Mouse (Mus musculus) forebrain, embryonic 15.5 days (tissue): ENCODE data around the gene Dcbld2. TPM values are rescaled to one million over a fixed set of nuclear protein-coding genes. Genes with fewer than 3 reads are reported as not detected.

Experiments
- ATAC-seq: fragments of 200-750 bp; cut with Nextera tagmentation; replicated peaks from 2 replicates; pipeline ENCODE4 v1.8.0; 2017; ENCODE audit warnings: mild to moderate bottlenecking, moderate TSS enrichment, moderate library complexity
- H3K27ac ChIP-seq: fragments of 300-500 bp; sonication (generic); replicated peaks from 2 replicates; pipeline ENCODE4 v1.5.1; 2015; ENCODE audit warnings: mild to moderate bottlenecking, inconsistent platforms
- H3K27me3 ChIP-seq: fragments of 300-500 bp; sonication (generic); 2 replicates; pipeline ENCODE4 v1.6.1; 2015; ENCODE audit warnings: inconsistent platforms
- H3K36me3 ChIP-seq: fragments of 300-500 bp; sonication (generic); 2 replicates; pipeline ENCODE4 v1.6.1; 2015; ENCODE audit warnings: mild to moderate bottlenecking, inconsistent platforms
- H3K4me1 ChIP-seq: fragments of 300-500 bp; sonication (generic); 2 replicates; pipeline ENCODE4 v1.6.1; 2015; ENCODE audit warnings: inconsistent platforms
- H3K4me2 ChIP-seq: fragments of 300-500 bp; sonication (generic); replicated peaks from 2 replicates; pipeline ENCODE4 v1.6.1; 2015; ENCODE audit warnings: mild to moderate bottlenecking, inconsistent platforms
- H3K4me3 ChIP-seq: fragments of 300-500 bp; sonication (generic); 2 replicates; pipeline ENCODE4 v1.5.1; 2015; ENCODE audit warnings: mild to moderate bottlenecking, inconsistent platforms
- H3K9ac ChIP-seq: fragments of 300-500 bp; sonication (generic); replicated peaks from 2 replicates; pipeline ENCODE4 v1.6.1; 2015; ENCODE audit warnings: mild to moderate bottlenecking, inconsistent platforms
- H3K9me3 ChIP-seq: fragments of 300-500 bp; sonication (generic); 2 replicates; pipeline ENCODE4 v1.6.1; 2016; ENCODE audit warnings: inconsistent platforms
- WGBS: fragments of 180-500 bp; shearing (Covaris S2); methylation state at CpG from one replicate; pipeline ENCODE4 v1.1.7; 2015; ENCODE audit warnings: mixed read lengths; 5-methylcytosine and 5-hydroxymethylcytosine counted together
- polyA plus RNA-seq: library from polyadenylated mRNA; unstranded; fragments of >200 nt; fragmentation: Nextera tagmentation; extraction: Ambion mirVana; gene quantifications from 2 replicates; pipeline ENCODE4 v1.2.1, GENCODE M21; 2015

The Dcbld2 gene
- polyA plus RNA-seq, 1 experiment from 2014 or later = 5.0 TPM

GRCm38 (mm10) chr16:58474875-58475274 lies 66.6 kb downstream of the Dcbld2 start:
- Histone ChIP-seq H3K27me3 (no peaks in the 10 kb centered on the region), H3K9me3 (0 out of 2 replicates have a peak, but pooled peaks cover 6% of the 10 kb centered on the region), H3K36me3 (no peaks in the 10 kb centered on the region), H3K4me2 (no peak overlapping the region), H3K4me1 (no peaks in the 10 kb centered on the region), H3K4me3 (no peak overlapping the region), H3K27ac (no peak overlapping the region), H3K9ac (no peak overlapping the region)
- 37% methylated on average over 3 of the region's 3 CpGs for WGBS
- ATAC-seq = no peak

GRCm38 (mm10) chr16:58475544-58476154 lies 67.4 kb downstream of the Dcbld2 start:
- WGBS = 91% methylated on average over 3 of the region's 3 CpGs
- no peak overlapping the region for H3K9ac ChIP-seq
- H3K27me3 ChIP-seq = no peaks in the 10 kb centered on the region
- H3K4me3 ChIP-seq = no peak overlapping the region
- no peak for ATAC-seq
- no peak overlapping the region for H3K4me2 ChIP-seq
- H3K9me3 ChIP-seq = 0 out of 2 replicates have a peak, but pooled peaks cover 6% of the 10 kb centered on the region
- H3K4me1 ChIP-seq = no peaks in the 10 kb centered on the region
- H3K36me3 ChIP-seq = no peaks in the 10 kb centered on the region
- no peak overlapping the region; the same call in 1 of the 2 replicates for H3K27ac ChIP-seq

DNA sequence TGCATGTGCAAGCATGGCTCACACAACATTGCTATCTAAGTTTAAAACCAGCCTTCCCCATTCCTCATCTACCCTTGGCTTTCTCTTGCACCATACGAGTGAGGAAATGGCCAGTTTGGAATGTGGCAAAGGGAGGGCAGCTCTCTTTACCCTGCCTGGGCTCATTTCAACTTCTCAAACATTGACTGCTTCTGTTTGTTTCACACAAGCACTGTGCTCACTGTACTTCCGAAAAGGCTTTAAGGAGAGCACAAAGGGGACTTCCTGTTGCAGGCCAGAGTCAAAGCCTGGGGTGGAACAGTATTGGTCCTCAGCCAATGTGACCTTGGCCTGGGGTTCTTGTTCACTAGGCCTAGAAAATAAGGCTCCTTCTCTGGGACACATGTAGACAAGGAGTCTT lies 68.1 kb downstream of the Dcbld2 start:
- no peak overlapping the region for H3K4me3 ChIP-seq
- no peaks in the 10 kb centered on the region for H3K36me3 ChIP-seq
- H3K9me3 ChIP-seq = 0 out of 2 replicates have a peak, but pooled peaks cover 6% of the 10 kb centered on the region
- no peak overlapping the region for H3K4me2 ChIP-seq
- ATAC-seq = no peak
- no peak overlapping the region for H3K9ac ChIP-seq
- no peak overlapping the region; the same call in 1 of the 2 replicates for H3K27ac ChIP-seq
- WGBS = 65% methylated on average over 2 of the region's 2 CpGs
- H3K4me1 ChIP-seq = no peaks in the 10 kb centered on the region
- no peaks in the 10 kb centered on the region for H3K27me3 ChIP-seq

GRCm38 (mm10) chr16:58479898-58480448 lies 71.7 kb downstream of the Dcbld2 start:
- 90% methylated on average over 4 of the region's 4 CpGs for WGBS
- H3K36me3 ChIP-seq = no peaks in the 10 kb centered on the region

GRCm38 (mm10) chr16:58481219-58481905 lies 73.1 kb downstream of the Dcbld2 start:
- H3K4me3 ChIP-seq = no peak overlapping the region
- WGBS = 90% methylated on average over 9 of the region's 9 CpGs
- ATAC-seq = no peak

More at GRCm38 (mm10) chr16:58479898-58480448, 71.7 kb downstream of the Dcbld2 start:
- H3K4me2 ChIP-seq = no peak overlapping the region
- ATAC-seq = no peak
- H3K9ac ChIP-seq = no peak overlapping the region
- H3K4me3 ChIP-seq = no peak overlapping the region
- H3K4me1 ChIP-seq = no peaks in the 10 kb centered on the region
- no peaks in the 10 kb centered on the region for H3K27me3 ChIP-seq
- 0 out of 2 replicates have a peak, but pooled peaks cover 6% of the 10 kb centered on the region for H3K9me3 ChIP-seq
- no peak overlapping the region for H3K27ac ChIP-seq

DNA sequence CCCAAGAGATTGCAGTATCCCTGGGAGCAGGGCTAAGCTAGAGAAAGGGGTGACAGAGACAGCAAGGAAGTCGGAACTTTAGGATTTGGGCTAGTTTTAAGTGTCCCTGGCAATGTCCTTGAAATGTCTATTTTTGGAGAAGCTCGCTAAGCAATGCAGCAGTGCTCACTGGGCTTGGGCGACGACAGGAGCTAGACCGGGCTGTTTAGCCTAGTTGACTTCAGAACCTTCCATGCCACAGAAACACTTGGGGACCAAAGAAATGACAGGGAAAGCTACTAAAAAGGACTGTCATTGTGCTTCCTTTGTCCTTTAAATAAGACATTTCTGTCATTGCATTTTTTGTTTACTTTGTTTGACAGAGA lies 73.6 kb downstream of the Dcbld2 start:
- Histone ChIP-seq H3K9ac (no peak overlapping the region), H3K27ac (no peak overlapping the region), H3K9me3 (0 out of 2 replicates have a peak, but pooled peaks cover 6% of the 10 kb centered on the region), H3K4me1 (no peaks in the 10 kb centered on the region), H3K4me3 (no peak overlapping the region), H3K27me3 (no peaks in the 10 kb centered on the region), H3K36me3 (no peaks in the 10 kb centered on the region), H3K4me2 (no peak overlapping the region)
- no peak for ATAC-seq
- 91% methylated on average over 5 of the region's 5 CpGs for WGBS

More at GRCm38 (mm10) chr16:58481219-58481905, 73.1 kb downstream of the Dcbld2 start:
- H3K9ac ChIP-seq = no peak overlapping the region
- H3K27ac ChIP-seq = no peak overlapping the region
- 0 out of 2 replicates have a peak, but pooled peaks cover 6% of the 10 kb centered on the region for H3K9me3 ChIP-seq
- H3K4me1 ChIP-seq = no peaks in the 10 kb centered on the region
- H3K27me3 ChIP-seq = no peaks in the 10 kb centered on the region
- no peak overlapping the region for H3K4me2 ChIP-seq
- H3K36me3 ChIP-seq = no peaks in the 10 kb centered on the region

DNA sequence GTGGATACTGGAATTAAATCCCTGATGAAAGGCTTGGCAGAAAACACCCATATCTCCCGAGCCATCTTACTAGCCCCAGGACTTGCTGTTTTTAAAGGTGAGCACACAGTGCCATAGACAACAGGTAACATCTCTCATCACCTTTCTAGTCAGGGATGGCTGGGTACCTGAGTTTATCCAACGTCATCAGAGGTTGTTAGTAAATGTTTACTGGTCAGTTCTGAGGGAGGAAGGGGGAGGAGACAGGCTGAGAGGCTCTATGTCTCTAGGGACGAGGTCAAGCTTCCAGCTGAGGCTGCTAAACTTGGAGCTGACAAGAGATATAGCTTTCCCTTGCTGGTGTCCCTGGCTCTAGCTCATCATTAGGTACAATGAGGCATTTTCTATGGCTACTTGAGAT lies 74.1 kb downstream of the Dcbld2 start:
- H3K9ac ChIP-seq = no peak overlapping the region
- no peak for ATAC-seq
- no peak overlapping the region for H3K4me3 ChIP-seq
- no peaks in the 10 kb centered on the region for H3K27me3 ChIP-seq
- 0 out of 2 replicates have a peak, but pooled peaks cover 6% of the 10 kb centered on the region for H3K9me3 ChIP-seq
- H3K27ac ChIP-seq = no peak overlapping the region
- H3K4me1 ChIP-seq = no peaks in the 10 kb centered on the region
- 71% methylated on average over 3 of the region's 3 CpGs for WGBS
- no peak overlapping the region for H3K4me2 ChIP-seq
- H3K36me3 ChIP-seq = no peaks in the 10 kb centered on the region

DNA sequence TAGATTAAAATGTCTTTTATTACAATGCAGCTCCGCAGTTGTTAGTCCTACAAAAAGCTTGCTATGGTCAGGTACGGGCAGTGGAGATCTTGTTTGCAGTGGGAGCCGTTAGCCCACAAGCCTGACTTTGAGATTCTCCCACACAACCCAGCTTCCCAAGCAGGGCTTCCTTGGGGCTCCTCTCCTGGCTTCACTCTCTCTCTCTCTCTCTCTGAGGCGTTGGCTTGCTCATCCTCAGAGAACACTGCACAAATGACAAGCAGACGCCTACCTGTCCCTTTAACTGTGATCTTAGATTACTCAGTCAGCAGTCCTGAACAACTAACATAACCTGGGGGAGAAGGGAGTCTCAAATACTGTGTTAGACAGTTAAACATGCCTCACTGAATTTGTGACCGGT lies 79.6 kb downstream of the Dcbld2 start:
- Histone ChIP-seq H3K36me3 (no peaks in the 10 kb centered on the region), H3K27ac (no peak overlapping the region), H3K9ac (no peak overlapping the region), H3K4me1 (no peaks in the 10 kb centered on the region), H3K9me3 (no peaks in the 10 kb centered on the region), H3K4me2 (no peak overlapping the region), H3K4me3 (no peak overlapping the region), H3K27me3 (no peaks in the 10 kb centered on the region)
- no peak for ATAC-seq
- 88% methylated on average over 6 of the region's 6 CpGs for WGBS

- H3K27me3 ChIP-seq = no peaks in the 10 kb centered on the region
- no peaks in the 10 kb centered on the region for H3K4me1 ChIP-seq
- no peak overlapping the region for H3K4me3 ChIP-seq
- H3K27ac ChIP-seq = no peak overlapping the region
- no peaks in the 10 kb centered on the region for H3K36me3 ChIP-seq
- H3K9me3 ChIP-seq = no peaks in the 10 kb centered on the region
- no peak for ATAC-seq
- no peak overlapping the region for H3K4me2 ChIP-seq
- H3K9ac ChIP-seq = no peak overlapping the region
Measured at GRCm38 (mm10) chr16:58496791-58497190, 88.5 kb downstream of the Dcbld2 start.

DNA sequence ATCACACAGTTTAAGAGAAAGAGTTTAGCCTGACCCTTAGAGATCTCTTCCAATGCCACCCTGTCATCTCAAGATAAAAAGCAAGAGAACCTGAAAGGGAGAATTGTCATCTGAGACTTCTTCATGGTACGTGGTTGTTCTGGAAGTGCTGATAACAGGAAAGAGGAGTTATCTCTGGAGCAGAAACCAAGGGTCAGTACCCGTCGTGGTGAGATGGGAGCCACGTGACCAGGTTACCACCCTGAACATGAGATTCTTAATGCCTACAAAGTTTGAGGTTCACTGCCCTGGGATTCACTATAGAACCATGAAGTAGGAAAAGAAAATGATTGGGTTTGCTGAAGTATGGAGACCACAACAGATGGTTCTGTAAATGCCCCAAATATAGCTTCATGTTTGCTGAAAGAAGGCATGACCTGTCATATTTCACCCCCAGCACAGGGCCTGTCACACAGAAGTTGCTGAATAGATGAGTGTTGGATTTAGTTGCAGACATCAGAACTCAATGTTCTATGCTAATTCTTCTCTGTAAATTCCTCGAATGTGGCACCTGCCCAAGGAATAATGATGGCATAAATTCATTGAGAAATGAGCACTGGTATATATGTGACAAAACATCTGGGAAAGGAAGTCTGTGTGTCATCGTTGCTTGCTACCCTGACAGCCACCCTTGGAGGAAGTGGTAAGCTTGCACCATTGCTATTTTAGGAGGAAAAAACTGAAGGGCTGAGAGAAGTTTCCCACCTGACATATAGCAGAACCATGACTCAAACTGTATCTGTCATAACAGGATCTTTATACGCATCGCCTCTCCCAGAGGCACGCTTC lies 89.9 kb downstream of the Dcbld2 start:
- WGBS = 81% methylated on average over 9 of the region's 9 CpGs
- H3K27me3 ChIP-seq = no peaks in the 10 kb centered on the region
- H3K9me3 ChIP-seq = no peaks in the 10 kb centered on the region
- no peak for ATAC-seq
- no peak overlapping the region for H3K9ac ChIP-seq
- no peak overlapping the region for H3K27ac ChIP-seq
- no peak overlapping the region for H3K4me2 ChIP-seq
- no peak overlapping the region for H3K4me3 ChIP-seq
- no peaks in the 10 kb centered on the region for H3K4me1 ChIP-seq
- H3K36me3 ChIP-seq = no peaks in the 10 kb centered on the region

DNA sequence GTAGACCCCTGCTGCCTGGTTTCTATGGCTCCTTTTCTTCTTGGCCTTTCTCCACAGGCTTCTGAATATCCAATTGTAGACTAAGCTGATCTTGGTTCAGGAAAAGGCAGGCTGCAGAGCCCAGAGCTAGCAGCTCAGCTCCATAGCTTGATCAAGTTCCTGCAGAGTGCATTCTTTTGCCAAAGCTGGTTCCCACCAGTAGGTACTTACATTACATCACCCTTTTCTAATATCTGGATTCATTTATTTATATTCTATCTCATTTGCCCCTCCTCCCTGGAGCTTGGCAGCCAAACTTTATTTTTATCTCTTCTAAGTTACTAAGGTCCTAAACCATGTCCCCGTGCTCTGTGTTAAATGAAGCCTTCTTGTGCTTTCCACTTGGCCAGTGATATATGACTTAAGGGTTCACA lies 90.9 kb downstream of the Dcbld2 start:
- no peak overlapping the region for H3K9ac ChIP-seq
- peak; percentile 39 for ATAC-seq
- WGBS = 56% methylated on average over 1 of the region's 1 CpGs
- H3K36me3 ChIP-seq = no peaks in the 10 kb centered on the region
- H3K4me3 ChIP-seq = no peak overlapping the region
- H3K4me1 ChIP-seq = no peaks in the 10 kb centered on the region
- no peaks in the 10 kb centered on the region for H3K27me3 ChIP-seq
- H3K9me3 ChIP-seq = no peaks in the 10 kb centered on the region
- no peak overlapping the region for H3K4me2 ChIP-seq
- no peak overlapping the region for H3K27ac ChIP-seq

DNA sequence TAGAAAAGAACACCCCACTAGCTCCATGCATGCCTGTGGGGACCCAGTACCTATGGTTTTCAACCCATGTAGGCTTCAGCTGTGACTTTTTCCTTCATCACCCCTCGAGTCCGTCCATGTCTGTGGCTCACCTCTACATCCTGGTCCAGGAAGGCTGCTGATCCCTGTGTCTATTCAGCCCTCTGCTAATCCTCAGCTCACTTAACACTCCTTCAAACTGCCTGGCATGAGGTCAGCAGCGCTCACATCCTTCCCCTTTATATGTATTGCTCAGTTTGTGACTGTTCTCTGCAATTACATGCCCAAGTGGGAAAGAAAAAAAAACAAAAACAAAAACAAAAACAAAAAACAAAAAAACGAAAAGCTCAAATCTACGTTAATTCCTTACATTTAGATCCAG lies 91.4 kb downstream of the Dcbld2 start:
- 34% methylated on average over 5 of the region's 5 CpGs for WGBS
- Histone ChIP-seq H3K27me3 (no peaks in the 10 kb centered on the region), H3K4me2 (no peak overlapping the region), H3K9ac (no peak overlapping the region), H3K9me3 (no peaks in the 10 kb centered on the region), H3K4me3 (no peak overlapping the region), H3K4me1 (no peaks in the 10 kb centered on the region), H3K36me3 (no peaks in the 10 kb centered on the region), H3K27ac (no peak overlapping the region)
- ATAC-seq = no peak
